Mouse (Mus musculus) left cerebral cortex, postnatal 25 days (tissue): Measurements from ENCODE around the gene Pax8. TPM values are rescaled to one million over a fixed set of nuclear protein-coding genes. Genes with fewer than 3 reads are reported as not detected.
A peak's percentile ranks its signal among the peaks of the same experiment; 100 is the strongest.

Source experiments
- DNase-seq, 2 experiments: peaks; one replicate each; pipeline ENCODE4 v3.0.0; 2022; ENCODE audit warnings: low spot score in 2 of 2, mixed read lengths in 1 of 2
- intact Hi-C: fragments of 180-260 bp; cut with DNase I; formaldehyde crosslinking; loops from one replicate; pipeline ENCODE4 v1.15.1; 2025
- total RNA-seq, 2 experiments: library from RNA; stranded (reverse); gene quantifications; 2 replicates each; pipeline ENCODE4 v1.2.3; 2021

The Pax8 gene
- total RNA-seq = not detected

DNA sequence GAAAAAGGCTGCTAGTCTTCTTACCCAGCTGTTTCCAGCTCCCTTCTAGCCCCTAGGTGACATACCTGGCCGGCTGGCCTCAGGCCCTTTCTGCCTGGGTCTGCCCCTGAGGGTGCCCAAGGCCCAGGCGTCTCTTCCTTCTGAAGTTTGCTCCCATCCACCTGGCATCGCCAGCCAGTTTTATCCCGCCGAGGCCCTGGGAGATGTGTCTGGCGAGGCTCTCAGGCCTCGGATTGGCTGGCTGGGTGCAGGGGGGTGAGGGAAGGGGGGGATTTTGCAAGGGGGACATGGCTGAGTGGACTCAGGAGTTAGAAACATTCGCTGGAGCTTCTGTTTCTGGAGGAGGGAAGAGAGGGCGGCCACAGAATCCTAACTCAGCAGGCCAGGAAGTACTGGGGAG is at the start of gene Pax8:
TSS of gene Pax8 (minus strand) at position 180 of the 400 bp plus-strand sequence.
- DNase-seq = no peak
- intact Hi-C loops = no loop called here

DNA sequence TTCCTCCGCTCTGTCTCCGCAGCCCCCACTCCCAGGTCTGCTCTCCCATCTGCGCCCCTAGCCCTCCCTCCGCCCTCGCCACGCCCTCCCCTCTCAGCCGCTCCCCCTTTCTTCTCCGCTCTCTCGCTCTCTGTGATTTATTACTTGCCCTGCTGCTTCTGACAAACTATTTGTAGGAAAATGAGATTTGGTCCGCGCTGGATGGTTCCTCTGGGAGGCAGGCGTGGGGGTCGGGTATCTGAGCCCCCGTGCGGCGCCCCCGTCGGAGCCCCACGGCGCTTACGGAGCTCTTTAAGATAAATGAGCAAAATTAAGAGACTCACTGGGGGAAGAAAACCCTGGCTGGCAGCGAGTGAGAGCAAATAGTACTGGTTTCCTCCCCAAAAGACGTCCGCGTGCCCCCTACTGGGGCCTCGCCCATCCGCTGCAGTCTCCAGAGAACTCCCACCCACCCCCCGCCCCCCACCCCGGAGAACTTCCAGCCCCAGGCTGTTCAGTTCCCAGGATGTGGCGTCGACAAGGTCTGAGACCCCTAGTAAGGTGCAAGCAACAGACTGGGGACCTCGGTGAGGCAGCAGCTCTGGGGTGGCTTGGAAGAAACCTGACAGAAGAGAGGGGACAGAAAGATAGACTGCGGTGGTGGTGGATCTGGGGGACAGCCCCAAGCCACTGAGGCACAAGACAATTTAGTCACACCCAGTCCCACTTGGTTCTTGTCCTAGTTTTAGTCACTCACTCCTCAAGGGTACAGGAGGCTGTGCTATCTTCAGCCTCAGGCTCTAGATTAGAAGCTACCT is 46.2 kb upstream of the Pax8 start:
- no peak for DNase-seq
- intact Hi-C loops = no loop called here

DNA sequence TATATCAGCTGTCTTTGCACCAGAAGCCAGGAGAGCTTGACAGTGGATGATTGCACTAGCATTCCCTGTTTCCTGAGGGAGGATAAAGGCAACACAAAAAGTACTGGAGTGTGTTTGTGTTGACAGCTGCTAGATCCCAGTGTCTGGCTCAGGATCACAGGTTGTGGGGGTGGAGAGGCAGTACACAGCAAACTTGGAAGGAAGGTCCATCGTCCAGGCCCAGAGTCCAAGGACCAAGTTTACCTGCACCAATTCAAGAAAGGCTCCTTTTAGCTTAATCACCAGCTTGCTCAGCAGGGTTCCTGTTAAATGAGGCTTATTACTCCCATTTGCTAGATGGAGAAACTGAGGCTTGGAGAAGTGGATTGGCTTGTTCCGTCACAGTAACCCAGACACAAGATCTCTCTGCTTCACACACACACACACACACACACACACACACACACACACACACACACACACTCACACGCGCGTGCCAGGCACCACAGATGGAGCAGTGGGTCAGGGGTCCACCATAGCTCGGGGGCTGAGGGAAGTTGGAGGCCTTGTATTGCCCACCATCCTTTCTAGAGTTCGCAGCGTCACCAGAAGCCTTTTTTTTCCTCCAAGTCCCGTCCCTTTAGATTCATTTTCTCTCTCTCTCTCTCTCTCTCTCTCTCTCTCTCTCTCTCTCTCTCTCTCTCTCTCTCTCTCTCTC is 45.3 kb upstream of the Pax8 start:
- DNase-seq = no peak
- intact Hi-C loops = no loop called here

DNA sequence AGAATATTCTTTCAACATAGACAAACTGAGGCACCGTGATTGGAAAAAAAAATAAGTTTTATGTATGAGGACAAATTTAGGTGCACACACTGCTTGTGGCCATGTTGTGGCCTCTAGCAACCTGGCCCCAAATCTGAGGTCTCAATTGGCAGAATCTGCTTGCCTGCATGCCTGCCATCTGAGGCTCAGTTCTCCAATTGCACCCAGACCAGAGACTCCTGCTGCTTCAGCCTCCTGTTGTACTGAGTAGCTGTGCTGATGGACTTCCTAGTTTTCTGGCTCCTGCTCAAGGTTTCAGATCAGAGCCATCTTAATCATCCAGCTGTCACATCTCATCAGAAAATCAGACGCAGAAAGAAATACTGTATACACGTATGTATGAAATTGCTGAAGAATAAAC is 41.5 kb upstream of the Pax8 start:
- intact Hi-C loops = no loop called here

DNA sequence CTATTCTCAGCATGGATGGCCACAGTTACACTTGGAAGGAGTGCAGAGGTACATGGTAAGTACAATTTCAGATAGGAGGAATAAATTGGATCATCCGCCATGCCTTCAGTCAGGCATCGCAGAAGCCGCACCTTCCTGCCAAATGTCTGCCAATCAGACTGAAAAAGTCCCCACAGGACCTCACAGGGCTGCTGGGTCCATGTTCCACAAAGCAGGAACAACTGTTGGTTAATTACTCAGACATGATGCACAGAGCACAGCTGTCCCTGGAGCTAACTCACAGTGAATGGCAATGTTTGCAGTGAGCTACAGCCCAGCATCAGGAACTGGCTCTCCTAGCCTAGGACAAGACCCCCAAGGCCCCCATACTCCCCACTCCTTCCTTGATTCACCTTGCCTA is 32.0 kb upstream of the Pax8 start:
- intact Hi-C loops = no loop called here

More for the DNA sequence above, 41.5 kb upstream of the Pax8 start:
- DNase-seq = no peak

DNA sequence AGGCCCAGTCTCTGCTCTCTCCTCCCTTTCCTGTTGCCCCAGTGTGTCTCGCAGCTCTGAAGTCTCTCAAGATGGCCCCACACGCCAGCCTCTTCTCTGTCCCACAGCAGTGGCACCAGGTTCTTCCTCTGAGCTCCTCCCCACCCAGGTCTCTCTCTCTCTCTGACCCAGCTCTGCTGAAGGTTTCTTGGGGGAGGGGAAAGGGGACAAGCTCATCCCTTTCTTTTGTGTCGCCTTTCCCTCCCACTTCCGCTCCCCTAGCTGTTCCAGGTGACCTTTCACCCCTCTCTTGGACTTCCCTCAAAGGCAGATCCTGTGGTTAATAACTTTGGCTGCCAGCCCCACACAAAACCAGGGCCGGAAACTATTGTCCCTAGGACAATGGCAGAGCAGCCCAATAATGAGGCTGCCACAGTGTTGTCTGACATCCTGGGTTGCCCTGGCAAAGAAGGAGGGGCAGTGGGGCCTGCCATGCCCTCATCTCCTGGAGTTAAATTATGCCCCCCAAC is 27.6 kb upstream of the Pax8 start:
- intact Hi-C loops = no loop called here

More for the DNA sequence above, 32.0 kb upstream of the Pax8 start:
- no peak for DNase-seq

DNA sequence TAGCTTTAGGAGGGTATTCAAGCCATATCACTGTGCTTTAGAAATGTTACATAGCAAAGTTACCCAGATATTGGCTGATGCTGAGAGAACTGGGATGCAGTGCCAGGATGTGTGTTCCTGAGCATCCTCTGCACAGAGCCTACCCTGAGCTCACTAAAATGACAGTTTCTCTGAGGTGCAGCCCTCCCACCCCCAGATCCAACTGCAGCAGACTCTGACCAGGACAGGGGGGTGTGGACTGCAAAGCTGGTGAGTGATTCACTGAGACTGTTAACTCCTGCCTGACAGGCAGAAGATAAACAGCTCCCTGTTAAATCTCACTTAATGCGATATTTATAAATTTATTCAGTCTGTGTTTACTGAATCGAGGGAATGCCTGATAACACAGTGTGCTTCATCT is 25.5 kb upstream of the Pax8 start:
- intact Hi-C loops = no loop called here
- DNase-seq = no peak

More for the DNA sequence above, 27.6 kb upstream of the Pax8 start:
- DNase-seq = peak in 1 of 2 experiments; percentile 7

DNA sequence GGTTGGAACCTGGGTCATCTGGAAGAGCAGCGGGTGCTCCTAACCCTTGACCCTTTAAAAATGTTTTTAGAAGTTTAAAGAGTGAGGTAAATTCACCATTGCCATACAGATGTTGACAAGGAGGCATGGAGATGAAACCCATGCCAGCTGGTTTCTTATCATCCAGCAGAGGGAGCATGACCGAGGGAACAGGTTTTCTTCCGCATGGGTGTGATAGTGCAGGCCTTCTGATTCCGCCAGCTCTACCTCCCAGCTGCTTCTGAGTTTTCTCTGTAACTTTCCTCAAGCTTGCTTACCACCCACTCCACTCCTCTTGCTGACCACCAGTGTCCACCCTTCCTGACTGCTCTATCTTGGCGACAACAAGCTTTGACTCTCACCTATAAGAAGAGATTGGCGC is 15.2 kb upstream of the Pax8 start:
- DNase-seq = no peak
- intact Hi-C loops = no loop called here

DNA sequence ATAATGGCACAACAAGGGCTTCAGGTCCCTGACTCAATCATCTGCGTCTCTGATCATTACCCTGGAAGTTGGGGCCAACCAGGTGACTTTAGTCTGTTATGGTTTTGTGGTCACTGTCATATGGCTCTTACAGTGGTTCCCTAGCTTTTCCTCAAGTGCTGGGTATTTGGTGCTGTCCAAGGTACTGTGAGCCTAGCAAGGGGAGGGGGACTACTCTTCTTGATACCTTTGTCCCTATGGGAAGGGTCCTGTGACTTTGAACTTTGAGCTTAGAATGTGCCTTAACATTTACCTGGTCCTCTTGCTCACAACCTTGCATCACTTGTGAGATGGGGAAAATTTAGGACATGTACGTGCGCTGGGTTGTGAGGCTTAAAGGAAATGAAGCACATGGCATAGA is 13.3 kb upstream of the Pax8 start:
- no peak for DNase-seq
- intact Hi-C loops = no loop called here

DNA sequence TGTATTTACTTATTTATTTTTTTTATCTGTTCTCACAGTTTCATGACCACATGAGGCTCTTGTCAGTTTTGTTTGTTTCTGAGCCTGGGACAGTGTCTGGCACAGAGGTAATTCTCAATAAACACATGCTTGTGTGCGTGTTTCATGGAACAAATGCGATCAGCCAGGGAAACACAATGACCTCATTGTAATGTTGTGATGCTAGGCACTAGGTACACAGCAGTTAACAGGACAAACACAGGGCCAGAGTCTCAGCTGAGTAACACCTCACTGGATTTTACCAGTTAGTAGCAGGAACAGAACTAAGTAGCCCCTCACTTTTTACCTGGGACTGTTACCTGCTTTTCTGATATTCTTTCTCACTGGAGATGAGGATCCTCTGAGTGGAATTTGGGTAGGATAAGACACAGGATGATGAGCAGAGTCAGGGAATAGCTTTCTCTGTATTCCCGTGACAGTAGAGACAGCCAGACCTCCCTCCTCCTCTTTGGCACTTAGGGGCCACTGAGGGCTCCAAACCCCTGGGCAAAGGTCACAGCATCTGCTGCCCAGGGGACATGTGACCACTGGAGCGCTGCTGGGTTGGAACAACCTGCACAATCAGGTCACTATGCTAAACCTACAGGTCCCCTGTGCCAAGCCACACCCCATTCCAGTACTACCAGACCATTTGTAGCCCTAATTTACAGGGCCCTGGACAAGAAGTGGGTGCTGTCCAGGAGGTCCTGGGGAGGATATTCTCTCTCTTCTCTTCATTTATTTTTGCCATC is 11.8 kb upstream of the Pax8 start:
- no peak for DNase-seq
- intact Hi-C loops = no loop called here

DNA sequence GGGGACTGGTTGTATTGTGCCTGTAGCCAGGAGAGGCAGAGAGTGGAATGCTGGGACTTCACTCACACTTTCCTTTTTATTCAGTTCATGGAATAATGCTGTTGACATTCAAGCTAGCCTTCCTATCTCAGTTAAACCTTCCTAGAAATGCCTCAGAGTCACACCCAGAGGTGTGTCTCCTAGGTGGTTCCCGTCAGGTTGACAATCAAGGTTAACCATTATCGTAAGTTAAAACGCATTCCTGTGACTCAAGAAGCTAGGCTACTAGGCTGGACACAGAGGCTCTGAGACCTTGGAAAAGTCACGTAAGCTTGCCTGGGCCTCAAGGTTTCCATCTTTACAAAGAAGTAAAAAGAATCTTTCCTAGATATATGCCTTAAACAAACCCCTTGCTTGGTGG is 10.0 kb upstream of the Pax8 start:
- no peak for DNase-seq
- intact Hi-C loops = no loop called here

DNA sequence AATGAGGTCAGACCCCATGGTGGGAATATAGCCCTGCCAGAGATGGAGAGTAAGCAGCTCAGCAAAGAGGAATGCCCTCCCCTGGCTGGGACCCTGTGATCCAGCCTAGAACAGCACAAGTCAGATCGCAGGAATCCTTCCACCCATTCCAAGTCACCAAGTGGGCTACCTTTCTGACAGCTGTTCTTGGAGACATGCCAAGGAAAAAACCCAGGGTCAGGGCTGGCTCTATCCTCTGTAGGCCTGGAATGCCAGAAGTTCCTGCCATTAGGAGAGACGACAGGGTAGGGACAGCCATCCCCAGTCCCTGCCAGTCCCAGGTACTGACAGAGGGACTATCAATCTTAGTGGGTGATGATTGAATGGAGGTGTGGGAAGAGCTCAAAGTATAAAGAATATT is 4.5 kb upstream of the Pax8 start:
- intact Hi-C loops = no loop called here
- no peak for DNase-seq

DNA sequence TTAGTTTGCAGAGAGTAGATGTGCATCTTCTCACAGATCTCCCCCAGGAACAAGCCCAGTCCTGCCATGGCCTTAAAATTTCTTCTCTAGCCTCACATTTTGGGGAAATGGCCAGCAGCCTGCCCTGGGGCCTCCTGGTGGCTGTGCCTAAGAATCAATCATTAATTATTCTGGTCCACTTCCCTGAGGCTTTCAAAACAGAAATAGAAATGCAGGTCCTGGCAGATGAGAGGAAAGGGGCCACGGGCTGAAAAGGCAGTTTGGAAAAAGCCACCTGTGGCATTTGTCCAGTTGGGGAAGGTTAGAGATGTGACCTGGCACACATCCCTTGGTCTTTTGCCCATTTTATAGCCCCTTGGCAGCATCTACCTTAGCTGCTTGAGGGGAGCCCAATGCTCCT is 3.8 kb upstream of the Pax8 start:
- intact Hi-C loops = no loop called here
- peak in 1 of 2 experiments; percentile 7 for DNase-seq

DNA sequence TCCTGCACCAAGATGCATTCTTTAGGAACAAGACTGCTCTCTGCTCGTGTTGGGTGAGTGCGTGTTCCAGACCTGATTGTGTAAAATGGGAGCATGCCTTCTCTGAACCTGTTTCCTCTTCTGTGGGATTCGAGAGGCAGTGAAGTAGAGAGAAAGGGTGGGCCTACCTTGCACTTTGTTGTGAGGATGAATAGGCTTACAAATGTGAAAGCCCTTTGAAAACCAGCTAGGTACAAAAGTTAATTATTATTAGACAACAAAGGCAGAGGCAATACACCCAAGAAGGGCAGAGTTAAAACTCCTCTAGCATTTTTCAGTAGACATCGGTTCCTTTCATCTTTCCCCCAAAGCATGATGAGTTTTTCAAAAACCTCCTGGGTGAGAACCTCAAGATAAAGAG is 3.2 kb upstream of the Pax8 start:
- intact Hi-C loops = no loop called here
- no peak for DNase-seq

DNA sequence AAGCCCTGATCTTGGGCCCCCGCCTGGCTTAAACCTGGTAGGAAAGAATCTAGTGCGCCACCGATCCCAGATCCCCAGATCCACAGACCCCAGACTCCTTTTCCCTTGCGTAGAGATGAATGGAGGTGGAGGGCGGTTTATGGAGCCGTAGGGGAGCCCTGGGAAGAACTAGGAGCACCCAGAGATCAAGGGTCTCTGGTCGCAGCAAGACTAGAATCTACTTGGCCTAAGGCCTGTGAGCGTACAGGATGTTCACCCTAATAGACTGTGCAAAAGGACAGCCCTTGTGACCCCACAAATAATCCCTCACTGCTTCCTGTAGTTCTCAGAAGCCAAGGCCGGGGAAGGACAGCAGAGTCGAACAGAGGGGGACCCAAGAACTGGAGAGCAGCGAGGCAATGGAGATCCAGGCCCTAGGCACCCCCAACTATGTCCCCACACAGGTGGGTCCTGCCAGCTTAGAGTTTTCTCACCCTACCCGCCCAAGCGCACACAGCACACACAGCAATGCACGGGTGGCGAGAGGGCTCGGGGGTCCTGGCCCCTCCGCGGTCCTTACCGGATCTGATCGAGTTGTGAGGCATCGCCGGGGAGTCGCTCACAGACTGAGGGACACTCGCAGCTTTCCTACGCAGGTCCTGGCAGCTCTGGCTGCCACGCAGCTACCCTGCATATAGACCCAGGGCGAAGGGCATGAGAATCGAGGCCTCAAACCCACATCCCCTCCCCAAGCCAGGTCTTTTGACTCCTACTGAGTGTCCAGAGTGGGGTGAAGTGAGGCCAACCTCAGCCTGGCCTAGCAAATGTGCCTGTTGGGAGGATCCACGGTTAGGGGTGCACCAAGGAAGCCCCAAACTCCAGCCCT is 653 bp downstream of the Pax8 start:
- intact Hi-C loops = no loop called here
- DNase-seq = no peak

DNA sequence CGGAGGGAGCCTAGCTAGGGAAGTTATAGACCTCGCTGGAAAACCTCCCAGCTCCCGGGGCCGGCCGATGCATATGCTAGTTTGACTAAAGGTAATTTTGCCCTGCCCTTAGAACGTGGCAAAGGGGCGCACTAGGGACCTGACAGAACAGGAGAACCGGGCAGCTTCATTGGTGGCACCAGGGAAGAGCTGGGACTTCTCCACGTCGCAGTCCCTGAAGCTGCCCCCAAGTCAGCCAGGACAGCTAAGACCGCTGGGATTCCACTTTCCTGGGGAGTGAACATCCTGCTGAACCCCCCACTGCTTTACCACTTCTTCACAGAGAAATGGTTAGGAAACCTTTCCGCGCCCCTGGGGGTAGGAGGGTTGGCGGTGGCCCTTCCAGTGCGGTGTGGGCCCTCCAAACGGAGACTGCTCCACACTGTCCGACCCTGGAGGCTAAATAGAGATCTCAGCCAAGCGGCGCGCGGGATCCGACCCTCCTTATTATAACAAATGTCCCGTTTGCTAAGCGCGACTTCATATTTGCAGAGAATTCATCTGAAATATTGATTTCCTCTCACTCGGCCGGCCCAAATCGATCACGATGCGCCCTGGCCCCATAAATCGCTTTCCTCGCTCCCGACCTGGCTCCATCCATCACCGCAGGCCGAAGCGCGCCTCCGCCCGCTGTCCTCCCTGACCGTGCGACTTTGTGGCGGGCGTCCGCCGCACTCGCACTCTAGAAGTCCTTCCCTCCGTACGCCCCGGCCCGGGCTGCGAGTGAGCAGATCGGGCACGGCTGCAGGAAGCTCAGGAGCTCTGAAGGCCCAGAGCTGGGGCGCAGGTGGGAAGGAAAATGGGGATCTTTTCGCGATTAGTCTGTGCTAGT is 1.5 kb downstream of the Pax8 start:
- no peak for DNase-seq
- intact Hi-C loops = no loop called here

DNA sequence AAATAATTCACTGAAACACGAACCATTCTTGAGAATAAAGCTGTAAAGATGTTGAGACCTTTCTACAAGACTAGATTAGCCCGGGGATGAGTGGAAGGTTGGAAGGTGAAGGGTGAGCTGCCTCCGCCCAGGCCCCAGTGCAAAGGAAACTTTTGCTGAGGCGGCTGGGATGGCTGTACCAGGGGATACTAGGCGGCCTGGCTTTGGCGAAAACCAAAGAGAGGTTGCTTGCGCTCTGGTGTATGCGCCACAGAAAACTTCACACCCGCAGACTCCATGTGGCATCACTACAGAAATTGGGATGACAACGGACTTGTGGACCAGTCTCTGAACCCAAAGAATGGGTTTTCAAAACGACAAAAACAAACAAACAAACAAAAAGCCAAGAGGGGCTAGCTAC is 2.7 kb downstream of the Pax8 start:
- intact Hi-C loops = no loop called here
- peak in 1 of 2 experiments; percentile 2 for DNase-seq

DNA sequence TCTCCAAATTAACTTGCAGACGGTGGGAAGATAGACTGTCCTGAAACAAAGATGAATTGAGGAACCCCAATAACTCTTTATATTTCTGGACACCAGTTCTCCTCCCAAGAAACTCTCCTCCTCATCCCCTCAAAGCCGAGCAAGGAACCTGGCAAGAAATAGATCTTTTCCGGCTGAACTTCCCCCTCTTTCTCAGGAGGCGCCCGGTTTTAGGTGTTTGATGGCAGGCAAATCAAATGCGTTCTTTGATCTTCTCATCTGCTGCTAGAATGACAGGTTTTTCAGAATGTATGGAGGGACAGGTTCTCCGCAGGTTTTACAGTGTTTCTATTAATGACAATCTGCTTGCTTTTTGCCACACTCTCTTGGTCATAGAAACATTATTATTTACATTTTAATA is 3.3 kb downstream of the Pax8 start:
- intact Hi-C loops = no loop called here
- DNase-seq = no peak

DNA sequence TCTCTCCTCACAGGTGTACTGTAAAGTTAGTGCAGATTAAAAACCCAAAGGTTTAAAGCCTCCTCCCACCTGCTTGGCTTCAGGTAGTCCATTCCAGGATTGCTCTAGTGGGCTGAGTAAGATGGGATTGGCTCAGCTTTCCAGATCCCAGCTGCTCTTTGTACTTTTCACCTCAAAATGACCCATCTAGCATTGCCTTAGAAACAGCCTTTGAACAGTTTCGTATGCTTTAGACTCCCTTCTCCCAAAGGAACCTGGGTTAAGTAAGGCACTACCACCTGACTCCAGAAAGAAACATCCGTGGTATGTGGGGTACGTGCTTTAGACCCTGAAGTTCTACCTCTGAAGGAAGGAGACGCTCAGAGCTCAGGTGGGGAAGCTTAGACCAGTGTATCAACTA is 6.3 kb downstream of the Pax8 start:
- intact Hi-C loops = no loop called here
- DNase-seq = no peak
